8 mouse cellular contexts compared by ENCODE assay signal in the genomic region with DNA sequence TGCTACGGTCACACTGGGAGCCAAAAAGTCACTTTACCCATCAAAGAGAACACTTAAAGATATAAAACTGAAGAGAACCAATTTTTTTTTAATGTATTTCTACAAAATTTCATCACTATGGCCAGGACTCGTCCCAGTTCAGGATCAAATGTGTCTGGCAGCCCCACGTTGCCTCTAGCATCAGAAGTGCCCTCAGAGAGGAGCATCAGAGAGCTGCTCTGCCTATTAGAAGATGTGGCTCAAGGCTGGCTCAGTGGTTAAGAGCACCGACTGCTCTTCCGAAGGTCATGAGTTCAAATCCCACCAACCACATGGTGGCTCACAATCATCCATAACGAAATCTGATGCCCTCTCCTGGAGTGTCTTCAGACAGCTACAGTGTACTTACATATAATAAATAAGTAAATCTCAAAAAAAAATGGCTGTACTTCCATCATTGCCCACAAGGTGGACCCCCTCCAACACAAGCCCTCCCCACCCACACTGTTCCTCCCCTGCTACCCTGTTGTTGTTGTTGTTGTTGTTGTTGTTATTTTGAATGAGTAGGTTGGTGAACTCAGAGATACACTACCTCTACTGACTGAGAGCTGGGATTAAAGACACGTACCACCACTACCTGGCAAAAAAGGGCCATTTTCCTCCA. TPM values are rescaled to one million over a fixed set of nuclear protein-coding genes. Genes with fewer than 3 reads are reported as not detected.
DNase-seq lines count a peak whose midpoint lies in the region; ATAC-seq and TF ChIP-seq lines count a peak whose summit lies in the region.

No protein-coding gene starts in this region.

- no peak overlapping the region for H3K9ac ChIP-seq in forebrain, embryonic 11.5 days (ENCODE audit: low read length)
- no peak overlapping the region for H3K9ac ChIP-seq in liver, adult 2 months (ENCODE audit: low read depth, low read length)

- H3K4me2 ChIP-seq in forebrain, embryonic 11.5 days (ENCODE audit: low read depth, low read length, severe bottlenecking): no peak overlapping the region

- H3K4me1 ChIP-seq in forebrain, embryonic 11.5 days (replicated peaks; ENCODE audit: control insufficient read depth, insufficient read depth, low read length): 0 out of 2 replicates have a peak, but pooled peaks cover 2% of the 10 kb centered on the region
- H3K4me1 ChIP-seq in liver, adult 2 months (ENCODE audit: control insufficient read depth, insufficient read depth, low read length): peaks cover 3% of the 10 kb centered on the region; the same call in 1 of the 2 replicates

- TF ChIP-seq CTCF in liver, adult 2 months (IDR thresholded peaks at IDR 0.05; ENCODE audit: low read depth, low read length): peak; percentile 70

- H3K27me3 ChIP-seq in forebrain, embryonic 11.5 days (ENCODE audit: control insufficient read depth, insufficient read depth, low read length): no peaks in the 10 kb centered on the region
- H3K27me3 ChIP-seq in liver, adult 2 months (ENCODE audit: control insufficient read depth, insufficient read depth, low read length): no peaks in the 10 kb centered on the region

- H3K9me3 ChIP-seq in forebrain, embryonic 11.5 days (ENCODE audit: control insufficient read depth, low read length): no peaks in the 10 kb centered on the region

- TF ChIP-seq POLR2A in liver, adult 2 months (IDR thresholded peaks at IDR 0.05; ENCODE audit: extremely low read depth, insufficient read depth, low read length): no peak

- no peak overlapping the region for H3K27ac ChIP-seq in forebrain, embryonic 11.5 days (ENCODE audit: low read depth, low read length)
- H3K27ac ChIP-seq in liver, adult 2 months (replicated peaks; ENCODE audit: insufficient read depth, low read depth, low read length): no peak overlapping the region

- peak; percentile 33 for ATAC-seq in activated CD4-positive, CD25-positive, alpha-beta regulatory T cell, adult 4 months
- ATAC-seq in forebrain, embryonic 11.5 days (replicated peaks; ENCODE audit: low FRiP score): no peak

- no peaks in the 10 kb centered on the region for H3K79me2 ChIP-seq in liver, adult 2 months (ENCODE audit: control insufficient read depth, insufficient read depth, low read length)

- peak; percentile 18 to 21 for DNase-seq in heart, adult 9 months (ENCODE audit: low spot score in 2 of 2)
- DNase-seq in heart, adult 11 months: no peak
- peak; percentile 66 to 79 for DNase-seq in B cell, adult 2 months
- DNase-seq in forebrain, embryonic 11.5 days (ENCODE audit: low spot score): peak; percentile 57
- peak; percentile 52 for DNase-seq in liver, adult 2 months (ENCODE audit: extremely low read depth, low read depth, low spot score)
- peak; percentile 82 for DNase-seq in retina, postnatal 1 day
- DNase-seq in ovary, postnatal 10 days (ENCODE audit: low spot score): no peak

- H3K4me3 ChIP-seq in forebrain, embryonic 11.5 days (ENCODE audit: low read depth, low read length): no peak overlapping the region
- H3K4me3 ChIP-seq in liver, adult 2 months (ENCODE audit: insufficient read depth, low read depth, low read length): no peak overlapping the region

- no peaks in the 10 kb centered on the region for H3K36me3 ChIP-seq in forebrain, embryonic 11.5 days (ENCODE audit: control insufficient read depth, insufficient read depth, low read length)
- no peaks in the 10 kb centered on the region for H3K36me3 ChIP-seq in liver, adult 2 months (ENCODE audit: control insufficient read depth, insufficient read depth, low read length)

- 35% methylated on average over 7 of the region's 7 CpGs for WGBS in forebrain, embryonic 11.5 days
- WGBS in liver, adult 2 months: 22% methylated on average over 7 of the region's 7 CpGs

RNA-seq across cellular contexts. Expression of a gene that starts 1.3 kb away (rescaled TPM):
- 1 to 10 TPM; 4.2 to 5.3 TPM for polyA plus RNA-seq in activated CD4-positive, CD25-positive, alpha-beta regulatory T cell, adult 4 months (2017; shearing (Covaris generic))
- 46.5 and 48.6 TPM in 2 replicates for polyA plus RNA-seq in forebrain, embryonic 11.5 days (2014; fragmentation: Nextera tagmentation; extraction: Ambion mirVana)
- total RNA-seq in liver, adult 2 months (2014; rRNA removed): 0.94 and 1.8 TPM in 2 replicates
- polyA plus RNA-seq in liver, adult 2 months (2012; rRNA removed): 0.88 and 1.1 TPM in 2 replicates

RNA-seq across cellular contexts. Expression of a gene that starts 12.9 kb away (rescaled TPM):
- not detected for polyA plus RNA-seq in activated CD4-positive, CD25-positive, alpha-beta regulatory T cell, adult 4 months (2017; shearing (Covaris generic))
- polyA plus RNA-seq in forebrain, embryonic 11.5 days (2014; fragmentation: Nextera tagmentation; extraction: Ambion mirVana): 12.4 and 13.4 TPM in 2 replicates
- under 0.01 and 0.07 TPM in 2 replicates for total RNA-seq in liver, adult 2 months (2014; rRNA removed)
- 0.13 TPM in 1 of 2 replicates, not detected in the other for polyA plus RNA-seq in liver, adult 2 months (2012; rRNA removed)

RNA-seq across cellular contexts. Expression of a gene that starts 53.9 kb away (rescaled TPM):
- 10 to 100 TPM; 84.9 to 92.3 TPM for polyA plus RNA-seq in activated CD4-positive, CD25-positive, alpha-beta regulatory T cell, adult 4 months (2017; shearing (Covaris generic))
- 166 and 186 TPM in 2 replicates for polyA plus RNA-seq in forebrain, embryonic 11.5 days (2014; fragmentation: Nextera tagmentation; extraction: Ambion mirVana)
- total RNA-seq in liver, adult 2 months (2014; rRNA removed): 86.7 and 94.3 TPM in 2 replicates
- 83.8 and 117 TPM in 2 replicates for polyA plus RNA-seq in liver, adult 2 months (2012; rRNA removed)

Comparison
In these comparisons a context has a peak if more than half of its experiments do, and no peak if none do; other contexts are left out.
1. DNase-seq: peak in heart, adult 9 months (2 of 2), B cell, adult 2 months (2 of 2), forebrain, embryonic 11.5 days (single experiment), liver, adult 2 months (single experiment) and retina, postnatal 1 day (single experiment); none in heart, adult 11 months (single experiment) and ovary, postnatal 10 days (single experiment).
2. RNA of a gene that starts 12.9 kb away (polyA plus RNA-seq): 12.4 to 13.4 TPM in forebrain, embryonic 11.5 days; 0.13 TPM in liver, adult 2 months and not detected in activated CD4-positive, CD25-positive, alpha-beta regulatory T cell, adult 4 months; every median in the first group is over 10 times any median in the second.